Mouse (Mus musculus): Measurements from ENCODE around the gene Tmem259. TPM values are rescaled to one million over a fixed set of nuclear protein-coding genes. Genes with fewer than 3 reads are reported as not detected.

The Tmem259 gene
- polyA plus RNA-seq, 1 experiment, result 54.6 TPM

GRCm38 (mm10) chr10:79989272-79989786 lies 5.2 kb upstream of the Tmem259 start:
- H3K27ac ChIP-seq (ENCODE audit: insufficient read depth, low read length), result no peak overlapping the region
- H3K9me3 ChIP-seq (replicated peaks; ENCODE audit: control insufficient read depth, insufficient read depth, low read length, poor library complexity, severe bottlenecking), result no peaks in the 10 kb centered on the region

DNA sequence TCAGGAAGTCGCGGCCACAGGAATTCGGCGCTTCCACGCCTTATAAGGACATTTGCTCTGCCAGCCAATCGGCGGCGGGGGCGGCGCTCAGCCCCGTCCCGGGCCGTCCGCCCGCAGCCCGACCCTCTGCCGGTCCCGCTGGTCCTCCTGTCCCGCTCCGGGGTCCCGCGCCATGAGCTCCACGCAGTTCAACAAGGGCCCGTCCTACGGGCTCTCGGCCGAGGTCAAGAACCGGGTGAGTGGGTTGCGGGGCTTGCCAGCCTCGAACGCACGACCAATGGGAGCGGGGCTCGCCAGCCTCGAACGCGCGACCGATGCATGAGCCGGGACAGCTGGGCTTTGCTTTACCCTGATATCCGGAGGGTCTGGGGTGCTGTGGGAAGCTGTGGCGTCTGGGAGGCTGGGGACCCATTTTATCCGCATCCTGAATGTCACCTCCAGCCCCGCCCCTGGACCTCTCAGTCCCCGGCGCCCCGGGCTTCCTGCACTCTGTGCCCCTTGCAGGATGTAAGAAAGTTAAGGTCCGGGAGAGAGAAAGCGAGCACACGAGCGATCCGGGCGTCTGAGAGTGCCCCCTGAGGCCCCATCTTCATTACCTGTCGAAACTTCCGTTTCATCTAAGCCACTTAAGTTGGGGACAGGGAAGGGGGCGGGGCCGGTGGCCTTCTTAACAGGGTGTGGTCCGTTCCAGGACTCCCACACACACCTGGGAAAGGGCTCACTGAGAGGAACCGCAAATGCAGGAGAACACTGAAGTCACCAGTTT lies 4.6 kb upstream of the Tmem259 start, which contains the start of gene Cnn2:
Cnn2 (plus strand) TSS at position 79 of the 766 bp plus-strand sequence.
- Histone ChIP-seq H3K9me3 (replicated peaks; ENCODE audit: control insufficient read depth, insufficient read depth, low read length, poor library complexity, severe bottlenecking) (no peaks in the 10 kb centered on the region), H3K9ac (ENCODE audit: low read depth, poor library complexity, severe bottlenecking) (peak within 1 kb of the TSS; percentile 87), H3K4me1 (ENCODE audit: control insufficient read depth, insufficient read depth, low read length) (peaks cover 4% of the 10 kb centered on the region), H3K27me3 (ENCODE audit: control insufficient read depth, insufficient read depth, low read length, poor library complexity, severe bottlenecking) (no peaks in the 10 kb centered on the region), H3K36me3 (ENCODE audit: control insufficient read depth, insufficient read depth, low read length, poor library complexity, severe bottlenecking) (no peaks in the 10 kb centered on the region), H3K4me3 (ENCODE audit: low read depth, low read length) (peak within 1 kb of the TSS; percentile 84), H3K27ac (ENCODE audit: insufficient read depth, low read length) (peak within 1 kb of the TSS; percentile 26)
- TF ChIP-seq EP300 (IDR thresholded peaks at IDR 0.05; ENCODE audit: insufficient read depth, low read depth, low read length), result no peak
- no peak for TF ChIP-seq POLR2A (IDR thresholded peaks at IDR 0.05; ENCODE audit: insufficient read depth, low read length)
- TF ChIP-seq CTCF (IDR thresholded peaks at IDR 0.05; ENCODE audit: low read depth, low read length), result no peak

More at GRCm38 (mm10) chr10:79989272-79989786, 5.2 kb upstream of the Tmem259 start:
- peak overlapping the region; percentile 87; the same call in 1 of the 2 replicates for H3K9ac ChIP-seq (ENCODE audit: low read depth, poor library complexity, severe bottlenecking)
- no peaks in the 10 kb centered on the region for H3K27me3 ChIP-seq (ENCODE audit: control insufficient read depth, insufficient read depth, low read length, poor library complexity, severe bottlenecking)
- H3K36me3 ChIP-seq (ENCODE audit: control insufficient read depth, insufficient read depth, low read length, poor library complexity, severe bottlenecking), result no peaks in the 10 kb centered on the region
- H3K4me1 ChIP-seq (ENCODE audit: control insufficient read depth, insufficient read depth, low read length), result peaks cover 4% of the 10 kb centered on the region
- H3K4me3 ChIP-seq (ENCODE audit: low read depth, low read length), result peak overlapping the region; percentile 84
- TF ChIP-seq POLR2A (IDR thresholded peaks at IDR 0.05; ENCODE audit: insufficient read depth, low read length), result no peak
- no peak for TF ChIP-seq EP300 (IDR thresholded peaks at IDR 0.05; ENCODE audit: insufficient read depth, low read depth, low read length)
- TF ChIP-seq CTCF (IDR thresholded peaks at IDR 0.05; ENCODE audit: low read depth, low read length), result no peak

GRCm38 (mm10) chr10:79987771-79988505 lies 3.8 kb upstream of the Tmem259 start:
- no peaks in the 10 kb centered on the region for H3K27me3 ChIP-seq (ENCODE audit: control insufficient read depth, insufficient read depth, low read length, poor library complexity, severe bottlenecking)
- peak overlapping the region; percentile 26 for H3K27ac ChIP-seq (ENCODE audit: insufficient read depth, low read length)
- no peaks in the 10 kb centered on the region for H3K9me3 ChIP-seq (replicated peaks; ENCODE audit: control insufficient read depth, insufficient read depth, low read length, poor library complexity, severe bottlenecking)
- H3K36me3 ChIP-seq (ENCODE audit: control insufficient read depth, insufficient read depth, low read length, poor library complexity, severe bottlenecking), result no peaks in the 10 kb centered on the region
- TF ChIP-seq EP300 (IDR thresholded peaks at IDR 0.05; ENCODE audit: insufficient read depth, low read depth, low read length) (no peak), POLR2A (IDR thresholded peaks at IDR 0.05; ENCODE audit: insufficient read depth, low read length) (no peak), CTCF (IDR thresholded peaks at IDR 0.05; ENCODE audit: low read depth, low read length) (no peak)
- H3K9ac ChIP-seq (ENCODE audit: low read depth, poor library complexity, severe bottlenecking), result peak overlapping the region; percentile 87
- H3K4me3 ChIP-seq (ENCODE audit: low read depth, low read length), result peak overlapping the region; percentile 84
- peaks cover 4% of the 10 kb centered on the region for H3K4me1 ChIP-seq (ENCODE audit: control insufficient read depth, insufficient read depth, low read length)

GRCm38 (mm10) chr10:79986963-79987362 lies 2.8 kb upstream of the Tmem259 start:
- Histone ChIP-seq H3K9me3 (replicated peaks; ENCODE audit: control insufficient read depth, insufficient read depth, low read length, poor library complexity, severe bottlenecking) (no peaks in the 10 kb centered on the region), H3K36me3 (ENCODE audit: control insufficient read depth, insufficient read depth, low read length, poor library complexity, severe bottlenecking) (no peaks in the 10 kb centered on the region), H3K27ac (ENCODE audit: insufficient read depth, low read length) (no peak overlapping the region; the same call in 1 of the 2 replicates), H3K9ac (ENCODE audit: low read depth, poor library complexity, severe bottlenecking) (no peak overlapping the region), H3K4me1 (ENCODE audit: control insufficient read depth, insufficient read depth, low read length) (peaks cover 7% of the 10 kb centered on the region), H3K27me3 (ENCODE audit: control insufficient read depth, insufficient read depth, low read length, poor library complexity, severe bottlenecking) (no peaks in the 10 kb centered on the region), H3K4me3 (ENCODE audit: low read depth, low read length) (0 out of 2 replicates have a peak overlapping the region, but pooled peaks have one; percentile 1)
- TF ChIP-seq EP300 (IDR thresholded peaks at IDR 0.05; ENCODE audit: insufficient read depth, low read depth, low read length), result 0 out of 2 replicates have a peak, but pooled peaks have one; percentile 48
- no peak for TF ChIP-seq POLR2A (IDR thresholded peaks at IDR 0.05; ENCODE audit: insufficient read depth, low read length)
- TF ChIP-seq CTCF (IDR thresholded peaks at IDR 0.05; ENCODE audit: low read depth, low read length), result peak; percentile 76

DNA sequence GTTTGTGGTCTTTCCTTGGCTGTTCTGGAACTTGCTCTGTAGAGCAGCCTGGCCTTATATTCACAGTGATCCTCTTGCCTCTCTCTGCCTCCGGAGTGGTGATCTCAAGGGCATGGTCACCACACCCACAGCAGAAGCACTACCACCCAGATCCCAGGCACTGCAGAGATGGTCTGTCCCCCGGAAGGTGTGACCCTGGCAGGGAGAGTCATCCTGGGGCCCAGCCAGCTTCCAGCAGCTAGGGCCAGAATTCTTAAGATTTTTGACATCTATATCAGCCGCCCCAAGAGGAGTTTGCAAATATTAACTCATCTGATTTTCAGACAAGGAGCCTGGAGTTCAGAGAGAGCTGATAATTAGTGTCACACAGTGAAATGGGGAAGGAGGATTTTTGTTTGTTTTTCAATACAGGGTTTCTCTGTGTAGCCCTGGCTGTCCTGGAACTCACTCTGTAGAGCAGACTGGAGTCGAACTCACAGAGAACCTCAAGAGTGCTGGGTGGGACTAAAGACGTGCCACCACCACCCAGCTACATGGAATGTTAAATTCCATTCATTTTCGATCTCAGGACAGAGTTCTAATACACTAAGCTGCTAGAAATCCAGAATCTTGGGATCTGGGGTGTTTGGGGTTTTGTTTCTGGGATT lies 2.2 kb upstream of the Tmem259 start:
- peak overlapping the region; percentile 83 for H3K9ac ChIP-seq (ENCODE audit: low read depth, poor library complexity, severe bottlenecking)
- no peaks in the 10 kb centered on the region for H3K27me3 ChIP-seq (ENCODE audit: control insufficient read depth, insufficient read depth, low read length, poor library complexity, severe bottlenecking)
- H3K4me3 ChIP-seq (ENCODE audit: low read depth, low read length), result peak overlapping the region; percentile 97; the same call in 1 of the 2 replicates
- no peaks in the 10 kb centered on the region for H3K9me3 ChIP-seq (replicated peaks; ENCODE audit: control insufficient read depth, insufficient read depth, low read length, poor library complexity, severe bottlenecking)
- peaks cover 7% of the 10 kb centered on the region for H3K4me1 ChIP-seq (ENCODE audit: control insufficient read depth, insufficient read depth, low read length)
- peak overlapping the region; percentile 44; the same call in 1 of the 2 replicates for H3K27ac ChIP-seq (ENCODE audit: insufficient read depth, low read length)
- TF ChIP-seq POLR2A (IDR thresholded peaks at IDR 0.05; ENCODE audit: insufficient read depth, low read length), result no peak
- TF ChIP-seq CTCF (IDR thresholded peaks at IDR 0.05; ENCODE audit: low read depth, low read length), result no peak
- no peak for TF ChIP-seq EP300 (IDR thresholded peaks at IDR 0.05; ENCODE audit: insufficient read depth, low read depth, low read length)
- H3K36me3 ChIP-seq (ENCODE audit: control insufficient read depth, insufficient read depth, low read length, poor library complexity, severe bottlenecking), result no peaks in the 10 kb centered on the region
